Mouse (Mus musculus): ENCODE results near the gene Ankib1. TPM values are rescaled to one million over a fixed set of nuclear protein-coding genes. Genes with fewer than 3 reads are reported as not detected.
"Not testable (repeated sequence)": the region's sequence is repeated elsewhere in the genome, so short reads cannot be mapped to it uniquely, and the experiment has no call there.

Ankib1 gene
- total RNA-seq, 1 experiment from 2014 or later, result 61.0 TPM

DNA sequence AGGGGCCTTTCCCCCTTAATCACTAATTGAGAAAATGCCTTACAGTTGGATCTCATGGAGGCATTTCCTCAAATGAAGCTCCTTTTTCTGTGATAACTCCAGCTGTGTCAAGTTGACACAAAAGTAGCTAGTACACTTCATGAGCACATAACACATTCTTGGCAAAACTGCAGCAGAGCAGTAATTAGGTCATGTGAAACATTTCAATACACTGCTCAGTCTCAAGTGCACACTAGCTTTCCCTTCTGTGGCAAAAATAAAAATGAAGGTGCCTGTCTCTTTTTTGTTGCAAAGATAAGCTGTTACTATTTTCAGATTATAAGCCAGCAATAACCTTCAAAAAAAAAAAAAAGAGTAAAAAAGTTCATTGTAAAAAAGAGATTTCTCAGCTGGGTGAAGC is 52.2 kb downstream of the Ankib1 start:
- not testable (repeated sequence) for ATAC-seq (replicated peaks; ENCODE audit: insufficient number of reproducible peaks, low FRiP score, low TSS enrichment, poor library complexity, severe bottlenecking)

DNA sequence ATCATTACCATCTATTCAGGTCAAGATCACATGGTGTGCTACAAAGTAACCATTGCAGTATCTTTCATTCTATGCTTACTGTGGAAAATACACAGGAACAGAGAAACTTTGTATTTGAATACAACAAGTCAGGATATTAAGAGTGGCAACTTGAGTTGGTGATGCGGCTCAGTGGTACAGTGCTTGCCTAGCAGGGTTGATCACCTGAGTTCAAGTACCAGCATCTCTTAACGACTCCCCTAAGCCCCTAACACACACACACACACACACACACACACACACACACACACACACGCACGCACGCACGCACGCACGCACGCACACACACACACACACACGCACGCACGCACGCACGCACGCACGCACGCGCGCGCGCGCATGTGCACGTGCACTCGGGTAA is 69.9 kb downstream of the Ankib1 start:
- not testable (repeated sequence) for ATAC-seq (replicated peaks; ENCODE audit: insufficient number of reproducible peaks, low FRiP score, low TSS enrichment, poor library complexity, severe bottlenecking)

DNA sequence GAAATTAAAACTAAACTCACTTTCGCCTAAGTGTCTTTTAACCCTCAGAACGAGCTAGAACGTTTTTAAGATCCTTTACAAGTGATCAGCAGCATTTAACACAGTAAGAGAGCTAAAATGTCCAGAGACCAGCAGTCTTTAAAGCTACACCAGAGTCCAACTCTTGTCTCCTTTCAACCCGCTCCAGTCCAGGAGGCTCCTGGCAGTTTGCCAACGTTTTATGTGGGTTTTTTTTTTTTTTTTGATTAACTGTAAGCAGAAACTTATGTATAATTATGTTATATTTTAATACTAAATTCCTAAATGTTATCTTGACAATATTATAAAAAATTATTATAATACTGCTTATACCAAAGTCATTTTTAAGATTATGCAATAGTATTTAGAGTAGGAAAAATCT is 73.9 kb downstream of the Ankib1 start:
- no peak for ATAC-seq (replicated peaks; ENCODE audit: insufficient number of reproducible peaks, low FRiP score, low TSS enrichment, poor library complexity, severe bottlenecking)

DNA sequence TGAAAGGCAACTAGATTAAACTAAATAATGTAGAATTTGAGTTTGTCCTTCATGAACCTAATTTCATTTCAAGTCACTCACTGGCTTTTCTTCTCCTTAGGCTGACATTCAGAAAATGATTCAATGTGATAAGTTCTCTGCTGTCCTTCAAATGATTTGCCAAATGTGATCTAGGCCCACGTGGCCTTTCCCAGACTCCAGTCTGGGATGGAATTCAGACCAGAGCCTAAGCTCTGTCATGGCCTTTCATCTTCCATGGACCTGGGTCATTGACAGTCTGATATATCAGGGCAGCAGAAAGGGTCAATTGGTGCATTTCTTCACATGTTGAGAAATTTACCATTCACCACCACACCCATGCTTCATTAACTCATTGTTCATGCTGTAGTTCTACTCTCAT is 77.2 kb downstream of the Ankib1 start:
- no peak for ATAC-seq (replicated peaks; ENCODE audit: insufficient number of reproducible peaks, low FRiP score, low TSS enrichment, poor library complexity, severe bottlenecking)

DNA sequence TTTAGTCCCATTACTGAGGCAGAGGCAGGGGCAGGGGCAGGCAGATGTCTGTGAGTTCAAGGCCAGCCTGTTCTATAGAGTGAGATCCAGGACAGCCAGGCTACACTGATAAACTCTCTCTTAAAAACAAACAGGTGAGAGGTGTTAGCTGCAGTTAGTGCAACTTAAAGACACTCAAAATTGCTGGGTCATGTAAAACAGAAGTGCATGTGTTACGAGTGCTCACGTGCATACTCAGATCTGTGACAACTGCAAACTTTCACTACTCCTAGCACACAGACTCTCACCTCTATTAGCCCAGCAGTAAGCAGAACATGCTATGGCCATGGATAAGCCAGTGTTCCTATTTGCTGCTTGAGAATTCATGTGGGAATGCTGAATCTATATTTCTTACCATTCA is 79.3 kb downstream of the Ankib1 start:
- ATAC-seq (replicated peaks; ENCODE audit: insufficient number of reproducible peaks, low FRiP score, low TSS enrichment, poor library complexity, severe bottlenecking), result no peak

DNA sequence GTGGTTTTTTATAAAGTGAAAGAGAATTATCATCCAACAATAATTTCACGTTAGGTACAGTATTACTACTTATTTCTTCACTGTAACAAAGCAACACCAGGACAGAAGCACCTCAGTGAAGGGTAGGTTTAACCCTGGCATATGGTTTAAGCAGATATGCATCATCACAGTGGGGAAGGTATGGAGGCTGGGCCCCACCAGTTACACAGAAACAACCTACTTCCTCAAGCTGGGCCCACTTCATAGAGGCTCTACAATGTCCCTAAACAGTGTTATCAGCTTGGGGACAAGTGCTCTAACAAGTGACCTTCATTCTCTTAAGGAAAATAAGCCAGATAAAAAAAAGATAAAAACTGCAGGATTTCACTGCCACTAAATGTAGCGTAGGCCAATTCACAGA is 79.9 kb downstream of the Ankib1 start:
- no peak for ATAC-seq (replicated peaks; ENCODE audit: insufficient number of reproducible peaks, low FRiP score, low TSS enrichment, poor library complexity, severe bottlenecking)

DNA sequence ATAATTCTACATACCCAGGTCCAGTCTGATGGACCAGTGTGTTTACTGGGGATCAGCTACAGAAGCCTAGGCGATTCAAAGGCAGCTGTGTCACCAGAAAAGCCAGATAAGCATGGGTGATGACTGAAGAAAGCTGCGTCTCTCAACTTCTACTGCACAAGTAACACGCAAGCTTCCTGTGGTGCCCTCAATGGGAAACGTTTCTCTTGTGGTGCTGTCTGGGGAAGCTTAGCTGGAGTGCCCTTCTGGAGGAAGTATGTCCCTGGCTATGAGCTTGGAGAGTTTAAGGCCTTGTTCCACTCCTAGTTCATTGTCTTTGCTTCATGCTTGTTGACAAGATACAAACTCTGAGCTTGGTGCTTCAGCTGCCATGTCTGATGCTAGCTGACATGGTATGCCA is 83.4 kb downstream of the Ankib1 start:
- no peak for ATAC-seq (replicated peaks; ENCODE audit: insufficient number of reproducible peaks, low FRiP score, low TSS enrichment, poor library complexity, severe bottlenecking)

DNA sequence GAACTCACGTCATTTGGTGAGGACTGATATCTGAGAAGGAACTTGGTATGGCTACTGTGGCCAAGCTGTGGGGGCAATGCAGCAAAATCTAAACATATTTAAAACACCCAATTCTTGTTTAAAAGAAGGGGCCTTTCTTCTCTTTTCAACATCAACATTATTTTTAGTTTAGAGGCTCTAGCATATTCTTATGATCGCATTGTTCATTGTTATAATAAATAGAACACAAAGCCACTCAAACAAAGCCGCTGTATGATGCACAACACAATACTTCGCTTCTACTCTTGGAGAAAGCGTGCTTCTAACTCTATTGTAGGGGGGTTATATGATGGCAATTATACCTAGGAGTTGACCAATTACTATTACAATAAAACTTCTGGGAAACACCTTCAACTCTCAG is 86.9 kb downstream of the Ankib1 start:
- no peak for ATAC-seq (replicated peaks; ENCODE audit: insufficient number of reproducible peaks, low FRiP score, low TSS enrichment, poor library complexity, severe bottlenecking)

DNA sequence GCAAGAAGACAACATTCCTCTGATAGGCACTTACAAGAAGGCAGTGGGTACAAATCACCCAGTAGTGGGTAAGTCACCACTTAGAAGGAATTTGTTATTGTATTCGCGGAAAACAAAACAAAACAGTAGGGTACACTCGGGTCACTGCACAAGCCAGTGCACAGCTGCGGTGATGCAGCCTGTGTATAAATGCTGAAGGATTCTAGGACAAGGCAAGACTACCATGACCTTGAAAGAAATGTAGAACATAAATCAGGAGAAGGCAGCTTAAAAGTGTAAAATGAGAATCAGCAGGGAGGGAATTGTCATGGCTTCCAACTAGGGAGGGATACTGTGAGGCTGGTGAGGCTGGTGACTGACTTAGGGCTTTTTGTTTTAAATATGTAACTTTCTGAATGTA is 100.5 kb downstream of the Ankib1 start:
- ATAC-seq (replicated peaks; ENCODE audit: insufficient number of reproducible peaks, low FRiP score, low TSS enrichment, poor library complexity, severe bottlenecking), result no peak

DNA sequence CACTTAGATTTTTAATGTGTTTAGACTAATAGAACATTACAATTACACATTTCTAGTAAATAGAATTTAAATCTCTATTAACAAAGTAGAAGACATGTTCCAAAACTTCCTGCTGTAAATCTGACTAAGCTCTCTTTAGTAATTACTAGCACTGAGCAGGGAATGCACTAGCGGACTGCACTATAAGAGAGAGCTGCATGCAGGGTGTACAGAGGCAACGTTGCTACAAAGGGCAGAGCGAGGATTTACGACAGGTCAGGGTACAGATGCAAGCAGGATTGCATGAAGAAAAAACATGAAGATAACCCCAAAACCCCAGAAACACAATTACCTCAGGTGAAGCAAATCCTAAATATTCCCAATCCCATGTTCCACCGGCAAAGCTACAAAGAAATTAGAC is 102.7 kb downstream of the Ankib1 start:
- ATAC-seq (replicated peaks; ENCODE audit: insufficient number of reproducible peaks, low FRiP score, low TSS enrichment, poor library complexity, severe bottlenecking), result no peak

DNA sequence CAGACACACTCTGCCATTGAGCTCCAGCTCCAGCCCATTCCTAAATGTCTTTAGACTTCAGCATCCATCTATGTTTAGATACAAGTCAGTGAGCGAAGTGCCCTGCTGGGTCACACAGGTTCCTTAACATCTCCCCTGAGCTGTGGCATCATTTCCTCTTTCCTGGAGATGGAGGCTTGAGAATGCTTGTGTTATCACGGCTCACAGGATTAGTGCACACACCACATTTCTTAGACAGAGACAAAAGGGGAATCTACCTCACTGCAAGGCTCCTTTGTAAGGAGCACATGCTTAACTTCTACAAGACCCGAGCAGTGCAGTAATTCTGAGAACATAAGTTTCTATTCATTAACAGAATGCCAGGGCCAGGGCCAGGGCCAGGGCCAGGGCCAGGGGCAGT is 106.7 kb downstream of the Ankib1 start:
- ATAC-seq (replicated peaks; ENCODE audit: insufficient number of reproducible peaks, low FRiP score, low TSS enrichment, poor library complexity, severe bottlenecking), result no peak

DNA sequence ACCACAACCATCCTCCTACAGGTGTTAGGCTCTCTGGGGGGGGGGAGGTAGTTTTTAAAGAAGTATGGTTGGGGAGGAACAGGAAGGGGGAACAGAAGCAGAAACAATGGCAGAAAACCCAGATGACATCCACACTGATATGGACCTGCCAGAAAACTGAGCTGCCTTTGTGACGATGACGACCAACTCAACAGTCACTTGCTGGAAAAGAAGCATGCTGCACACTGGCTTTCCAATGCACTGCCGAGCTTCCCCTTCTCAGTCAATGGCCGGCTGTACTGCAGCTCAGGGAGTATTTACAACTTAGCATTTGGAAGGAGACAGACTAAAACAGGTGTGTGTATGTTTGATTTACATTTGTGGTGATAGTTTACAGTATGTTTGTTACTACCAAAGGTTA is 107.5 kb downstream of the Ankib1 start:
- no peak for ATAC-seq (replicated peaks; ENCODE audit: insufficient number of reproducible peaks, low FRiP score, low TSS enrichment, poor library complexity, severe bottlenecking)

DNA sequence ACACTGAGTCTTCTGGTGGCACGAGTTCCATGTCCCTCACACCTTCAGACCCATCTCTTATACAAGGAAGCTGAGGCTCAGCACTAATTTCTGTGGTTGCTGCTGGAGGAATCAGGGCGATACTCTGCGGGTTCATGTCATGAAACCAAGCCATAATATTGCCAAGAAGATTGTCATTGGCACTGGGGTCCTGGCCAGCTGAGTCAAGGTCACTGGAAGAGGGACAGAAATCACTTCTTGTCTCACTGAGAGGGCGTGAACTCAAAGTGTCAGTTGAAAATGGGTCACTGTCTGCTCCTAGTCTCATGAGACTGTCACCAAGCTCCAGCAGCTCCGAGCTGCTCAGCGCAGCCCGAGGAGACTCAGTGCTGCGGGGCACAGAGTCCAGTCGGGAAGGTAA is 109.8 kb downstream of the Ankib1 start:
- no peak for ATAC-seq (replicated peaks; ENCODE audit: insufficient number of reproducible peaks, low FRiP score, low TSS enrichment, poor library complexity, severe bottlenecking)

DNA sequence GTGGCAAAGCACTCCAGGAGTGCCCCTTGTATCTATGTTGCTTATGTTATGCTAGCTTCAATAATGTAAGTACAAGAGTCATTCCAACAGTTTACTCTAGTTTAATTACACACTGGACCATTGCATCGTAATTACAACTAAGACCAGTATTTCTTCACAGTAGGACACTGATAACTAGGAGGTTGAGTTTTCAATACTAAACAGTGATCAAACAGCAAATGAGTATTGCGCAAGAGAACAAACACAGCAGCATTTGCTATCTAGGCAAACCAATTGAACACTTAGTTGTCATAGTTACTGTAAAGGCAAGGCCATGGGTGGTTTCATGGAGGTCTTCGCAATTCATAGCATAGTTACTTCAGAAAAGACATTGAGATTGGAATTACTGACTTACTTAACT is 111.4 kb downstream of the Ankib1 start:
- no peak for ATAC-seq (replicated peaks; ENCODE audit: insufficient number of reproducible peaks, low FRiP score, low TSS enrichment, poor library complexity, severe bottlenecking)

DNA sequence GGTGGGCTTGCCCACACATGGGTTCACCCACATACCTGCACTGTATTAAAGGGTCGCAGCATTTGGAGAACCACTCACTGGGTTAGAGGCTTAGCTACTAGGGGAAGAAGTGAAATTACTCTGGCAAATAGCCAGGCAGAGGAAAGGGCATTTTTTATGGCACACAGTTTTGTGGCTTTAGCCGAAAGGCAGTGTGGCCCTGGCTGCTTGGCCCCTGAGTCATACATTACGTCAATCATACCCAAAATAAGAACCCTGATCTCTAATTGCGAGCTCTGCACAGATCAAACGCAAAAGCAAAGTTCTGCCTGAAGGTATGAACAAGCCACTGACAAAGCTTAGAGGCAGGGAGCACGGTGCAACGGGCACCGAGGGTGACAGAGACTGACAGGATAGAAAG is 114.4 kb downstream of the Ankib1 start:
- no peak for ATAC-seq (replicated peaks; ENCODE audit: insufficient number of reproducible peaks, low FRiP score, low TSS enrichment, poor library complexity, severe bottlenecking)

DNA sequence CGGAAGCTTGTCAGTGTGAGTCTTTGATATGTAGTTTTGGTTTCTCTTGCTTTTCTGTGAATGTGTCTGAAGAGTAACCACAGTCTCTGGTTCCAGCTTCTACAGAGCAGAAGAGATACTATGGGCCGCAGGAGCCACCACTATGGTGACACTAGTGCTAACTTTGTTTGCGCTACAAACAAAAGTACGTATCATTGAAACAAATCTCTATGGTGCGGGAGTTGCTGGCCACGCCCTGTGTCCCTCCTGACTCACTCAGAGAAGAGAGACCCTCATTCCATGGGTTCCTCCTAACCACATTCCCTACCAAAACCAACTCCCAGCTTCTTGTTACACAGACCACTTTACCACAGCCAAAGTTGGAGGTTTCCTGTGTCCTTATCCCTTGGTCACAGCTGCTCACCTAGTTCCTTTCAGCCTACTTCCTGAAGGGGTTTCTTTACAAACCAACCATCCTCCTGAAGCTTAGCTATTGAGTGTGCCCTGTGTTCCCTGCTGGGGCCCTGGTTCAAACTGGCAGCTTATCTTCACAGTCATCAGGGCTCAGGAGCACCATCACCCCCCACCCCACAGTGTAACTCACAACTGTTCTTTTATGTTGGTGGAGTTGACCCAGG is 132.7 kb downstream of the Ankib1 start:
- no peak for ATAC-seq (replicated peaks; ENCODE audit: insufficient number of reproducible peaks, low FRiP score, low TSS enrichment, poor library complexity, severe bottlenecking)

DNA sequence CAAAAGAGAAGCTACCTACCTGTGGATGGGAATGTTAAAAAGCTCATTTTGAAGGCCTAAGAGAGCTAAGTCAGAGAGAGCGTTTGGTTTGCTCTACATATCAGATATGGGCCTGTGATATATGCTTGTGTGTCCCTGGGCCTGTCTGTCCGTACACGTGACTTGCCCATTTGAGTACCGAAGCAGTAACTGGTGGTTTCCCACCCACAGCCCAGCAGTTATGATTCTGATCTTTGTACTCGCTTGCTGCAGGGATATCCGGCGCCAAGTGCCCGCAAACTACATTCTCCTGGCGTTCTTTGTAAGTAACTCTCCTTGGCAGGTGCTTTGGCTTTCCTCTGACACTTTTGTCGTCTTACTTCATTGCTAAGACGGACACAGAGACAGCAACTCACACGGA is 136.1 kb downstream of the Ankib1 start:
- ATAC-seq (replicated peaks; ENCODE audit: insufficient number of reproducible peaks, low FRiP score, low TSS enrichment, poor library complexity, severe bottlenecking), result no peak

DNA sequence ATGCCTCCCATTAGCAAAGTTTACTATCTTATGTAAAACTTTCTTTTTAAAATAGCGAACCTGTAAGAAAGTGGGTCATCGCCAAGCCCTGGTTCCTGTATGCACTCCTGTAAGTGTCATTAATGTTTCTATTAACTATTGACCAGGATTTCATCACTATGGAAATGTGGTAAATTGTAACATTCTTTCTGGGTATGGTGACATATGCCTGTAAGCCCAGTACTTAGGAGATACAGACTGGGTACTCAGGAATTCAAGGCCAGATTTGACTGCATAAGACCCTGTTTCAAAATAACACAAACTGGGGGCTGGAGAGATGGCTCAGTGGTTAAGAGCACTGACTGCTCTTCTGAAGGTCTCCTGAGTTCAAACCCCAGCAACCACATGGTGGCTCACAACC is 137.5 kb downstream of the Ankib1 start:
- no peak for ATAC-seq (replicated peaks; ENCODE audit: insufficient number of reproducible peaks, low FRiP score, low TSS enrichment, poor library complexity, severe bottlenecking)

DNA sequence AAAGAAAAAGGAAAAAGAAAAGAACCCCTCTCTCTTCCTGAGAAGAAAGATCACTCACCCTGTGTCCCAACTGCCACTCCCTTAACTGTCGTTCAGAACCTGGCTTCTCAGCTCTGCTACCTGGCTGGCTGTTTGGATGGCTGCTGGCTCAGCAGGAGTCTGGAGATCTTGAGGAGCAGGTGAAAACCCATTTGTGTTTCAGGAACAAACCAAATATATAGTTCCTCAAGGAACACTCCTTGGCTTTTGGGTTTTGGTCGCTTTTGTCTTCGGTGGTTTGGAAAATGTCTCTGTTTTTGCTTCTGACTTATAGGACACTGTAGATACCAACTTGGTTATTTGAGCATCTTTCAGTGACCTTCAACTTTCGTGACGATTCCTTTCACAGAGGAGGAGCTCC is 145.6 kb downstream of the Ankib1 start, which contains the start of gene Gatad1:
Gene Gatad1 (minus strand): TSS at position 101 of the 400 bp plus-strand sequence.
- no peak for ATAC-seq (replicated peaks; ENCODE audit: insufficient number of reproducible peaks, low FRiP score, low TSS enrichment, poor library complexity, severe bottlenecking)

DNA sequence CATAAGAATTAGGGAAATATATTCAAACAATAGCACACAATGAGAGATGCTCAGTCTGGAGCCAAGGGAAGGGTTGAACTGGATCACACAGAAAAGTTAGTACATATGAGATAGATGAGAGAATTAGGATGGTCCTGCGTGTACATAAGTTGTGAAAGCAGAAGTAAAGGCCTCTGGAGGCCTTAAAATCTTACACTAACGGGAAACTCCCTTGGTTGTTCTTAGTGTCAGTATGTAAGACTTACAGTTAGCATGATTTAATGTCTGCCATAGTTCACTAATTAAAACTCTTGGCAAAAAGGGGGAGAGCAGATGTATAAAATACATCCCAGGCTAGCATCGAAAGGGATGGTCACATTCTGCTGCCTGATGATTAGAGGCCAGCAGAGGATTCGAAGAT is 148.9 kb downstream of the Ankib1 start:
- no peak for ATAC-seq (replicated peaks; ENCODE audit: insufficient number of reproducible peaks, low FRiP score, low TSS enrichment, poor library complexity, severe bottlenecking)

DNA sequence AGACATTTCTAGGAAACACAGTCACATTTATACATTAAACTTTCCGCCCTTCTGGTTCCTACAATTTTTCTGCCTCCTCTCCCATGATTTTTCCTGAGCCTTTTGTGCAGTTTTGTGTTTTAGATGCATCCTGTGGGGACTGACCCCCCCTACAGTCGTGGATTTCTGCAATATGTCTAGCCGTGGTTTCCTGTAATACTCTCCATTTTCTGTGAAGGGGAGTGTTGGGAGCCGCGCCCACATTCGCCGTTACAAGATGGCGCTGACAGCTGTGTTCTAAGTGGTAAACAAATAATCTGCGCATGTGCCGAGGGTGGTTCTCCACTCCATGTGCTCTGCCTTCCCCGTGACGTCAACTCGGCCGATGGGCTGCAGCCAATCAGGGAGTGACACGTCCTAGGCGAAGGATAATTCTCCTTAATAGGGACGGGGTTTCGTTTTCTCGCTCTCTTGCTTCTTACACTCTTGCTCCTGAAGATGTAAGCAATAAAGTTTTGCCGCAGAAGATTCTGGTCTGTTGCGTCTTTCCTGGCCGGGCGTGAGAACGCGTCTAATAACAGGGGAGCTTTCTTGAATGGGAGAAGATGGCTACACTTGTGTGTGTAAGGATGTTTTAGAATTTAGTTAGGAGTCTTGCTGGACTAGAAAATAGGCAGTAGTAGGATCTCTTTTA is 149.7 kb downstream of the Ankib1 start:
- ATAC-seq (replicated peaks; ENCODE audit: insufficient number of reproducible peaks, low FRiP score, low TSS enrichment, poor library complexity, severe bottlenecking), result not testable (repeated sequence)
